Mouse (Mus musculus) intestine, embryonic 15.5 days (tissue): ENCODE measurements at regions not wholly inside any gene's neighbourhood (a gene's known extent, or its start where the extent isn't known, plus 50 kb on each side); places are given as distances from the start of the nearest gene placed in this dataset.
"Not testable (repeated sequence)": the region's sequence is repeated elsewhere in the genome, so short reads cannot be mapped to it uniquely, and the experiment has no call there.

Experiments used
- ATAC-seq: fragments of 200-750 bp; cut with Nextera tagmentation; 2 replicates; pipeline ENCODE4 v1.8.0; 2017; ENCODE audit warnings: moderate TSS enrichment, moderate library complexity
- H3K27ac ChIP-seq: fragments of 300-500 bp; sonication (generic); 2 replicates; pipeline ENCODE4 v1.5.1; 2015; ENCODE audit warnings: mild to moderate bottlenecking, inconsistent platforms
- H3K27me3 ChIP-seq: fragments of 300-500 bp; sonication (generic); replicated peaks from 2 replicates; pipeline ENCODE4 v1.6.1; 2015; ENCODE audit warnings: inconsistent platforms
- H3K36me3 ChIP-seq: fragments of 300-500 bp; sonication (generic); 2 replicates; pipeline ENCODE4 v1.6.1; 2015; ENCODE audit warnings: inconsistent platforms
- H3K4me1 ChIP-seq: fragments of 300-500 bp; sonication (generic); replicated peaks from 2 replicates; pipeline ENCODE4 v1.6.1; 2015; ENCODE audit warnings: inconsistent platforms
- H3K4me2 ChIP-seq: fragments of 300-500 bp; sonication (generic); replicated peaks from 2 replicates; pipeline ENCODE4 v1.6.1; 2015; ENCODE audit warnings: mild to moderate bottlenecking, inconsistent platforms
- H3K4me3 ChIP-seq: fragments of 300-500 bp; sonication (generic); replicated peaks from 2 replicates; pipeline ENCODE4 v1.5.1; 2015; ENCODE audit warnings: inconsistent platforms
- H3K9ac ChIP-seq: fragments of 300-500 bp; sonication (generic); 2 replicates; pipeline ENCODE4 v1.6.1; 2015; ENCODE audit warnings: inconsistent platforms
- H3K9me3 ChIP-seq: fragments of 300-500 bp; sonication (generic); 2 replicates; pipeline ENCODE4 v1.6.1; 2016; ENCODE audit warnings: inconsistent platforms
- WGBS: fragments of 180-500 bp; shearing (Covaris S2); methylation state at CpG from one replicate; pipeline ENCODE4 v1.1.7; 2015; 5-methylcytosine and 5-hydroxymethylcytosine counted together

GRCm38 (mm10) chr10:53459706-53460105 is 80.0 kb upstream of the Cep85l start:
- H3K4me1 ChIP-seq, ATAC-seq: not testable (repeated sequence)
- 70% methylated on average over 1 of the region's 1 CpGs for WGBS

GRCm38 (mm10) chr10:53456027-53456713 is 76.4 kb upstream of the Cep85l start:
- H3K36me3 ChIP-seq = no peaks in the 10 kb centered on the region
- WGBS = 47% methylated on average over 4 of the region's 4 CpGs
- H3K27ac ChIP-seq = no peak overlapping the region
- no peak overlapping the region for H3K9ac ChIP-seq
- no peak overlapping the region for H3K4me3 ChIP-seq
- no peak overlapping the region for H3K4me2 ChIP-seq
- no peaks in the 10 kb centered on the region for H3K9me3 ChIP-seq
- no peaks in the 10 kb centered on the region for H3K27me3 ChIP-seq
- no peak for ATAC-seq
- H3K4me1 ChIP-seq = no peaks in the 10 kb centered on the region

More at GRCm38 (mm10) chr10:53459706-53460105, 80.0 kb upstream of the Cep85l start:
- H3K27ac ChIP-seq, H3K27me3 ChIP-seq, H3K9ac ChIP-seq, H3K4me3 ChIP-seq, H3K4me2 ChIP-seq, H3K36me3 ChIP-seq, H3K9me3 ChIP-seq: not testable (repeated sequence)

GRCm38 (mm10) chr10:53444789-53445188 is 65.0 kb upstream of the Cep85l start:
- H3K27me3 ChIP-seq = no peaks in the 10 kb centered on the region
- H3K27ac ChIP-seq = no peak overlapping the region
- no peak overlapping the region for H3K4me3 ChIP-seq
- H3K4me1 ChIP-seq = no peaks in the 10 kb centered on the region
- ATAC-seq = no peak
- H3K9me3 ChIP-seq = no peaks in the 10 kb centered on the region
- H3K9ac ChIP-seq = no peak overlapping the region
- no peaks in the 10 kb centered on the region for H3K36me3 ChIP-seq
- H3K4me2 ChIP-seq = no peak overlapping the region
- WGBS = 38% methylated on average over 3 of the region's 3 CpGs

GRCm38 (mm10) chr10:53443443-53443842 is 63.7 kb upstream of the Cep85l start:
- 86% methylated on average over 1 of the region's 1 CpGs for WGBS
- H3K9me3 ChIP-seq = no peaks in the 10 kb centered on the region

GRCm38 (mm10) chr10:53442912-53443311 is 63.2 kb upstream of the Cep85l start:
- H3K27ac ChIP-seq = no peak overlapping the region
- WGBS = 98% methylated on average over 14 of the region's 14 CpGs
- no peaks in the 10 kb centered on the region for H3K4me1 ChIP-seq
- no peaks in the 10 kb centered on the region for H3K36me3 ChIP-seq
- no peaks in the 10 kb centered on the region for H3K27me3 ChIP-seq
- no peak overlapping the region for H3K4me2 ChIP-seq
- ATAC-seq = no peak
- no peaks in the 10 kb centered on the region for H3K9me3 ChIP-seq
- no peak overlapping the region for H3K4me3 ChIP-seq
- H3K9ac ChIP-seq = no peak overlapping the region

More at GRCm38 (mm10) chr10:53443443-53443842, 63.7 kb upstream of the Cep85l start:
- no peak overlapping the region for H3K9ac ChIP-seq
- no peak overlapping the region for H3K4me2 ChIP-seq
- H3K4me3 ChIP-seq = no peak overlapping the region
- H3K27me3 ChIP-seq = no peaks in the 10 kb centered on the region
- no peak overlapping the region for H3K27ac ChIP-seq
- no peak for ATAC-seq
- H3K36me3 ChIP-seq = no peaks in the 10 kb centered on the region
- no peaks in the 10 kb centered on the region for H3K4me1 ChIP-seq

GRCm38 (mm10) chr10:53440251-53440650 is 60.5 kb upstream of the Cep85l start:
- Histone ChIP-seq H3K9ac (no peak overlapping the region), H3K4me2 (no peak overlapping the region), H3K9me3 (no peaks in the 10 kb centered on the region), H3K4me3 (no peak overlapping the region), H3K4me1 (peaks cover 4% of the 10 kb centered on the region), H3K36me3 (no peaks in the 10 kb centered on the region), H3K27ac (no peak overlapping the region), H3K27me3 (no peaks in the 10 kb centered on the region)
- no peak for ATAC-seq
- WGBS = 77% methylated on average over 1 of the region's 1 CpGs

GRCm38 (mm10) chr10:53438388-53438787 is 58.6 kb upstream of the Cep85l start:
- WGBS = 70% methylated on average over 4 of the region's 4 CpGs
- ATAC-seq = no peak
- Histone ChIP-seq H3K9me3 (no peaks in the 10 kb centered on the region), H3K27me3 (no peaks in the 10 kb centered on the region), H3K4me2 (no peak overlapping the region), H3K27ac (no peak overlapping the region), H3K4me1 (peaks cover 9% of the 10 kb centered on the region), H3K36me3 (no peaks in the 10 kb centered on the region), H3K9ac (no peak overlapping the region), H3K4me3 (no peak overlapping the region)

- H3K27me3 ChIP-seq = no peaks in the 10 kb centered on the region
- H3K4me2 ChIP-seq = no peak overlapping the region
- no peaks in the 10 kb centered on the region for H3K9me3 ChIP-seq
- peaks cover 9% of the 10 kb centered on the region for H3K4me1 ChIP-seq
- WGBS = 74% methylated on average over 4 of the region's 4 CpGs
- no peak overlapping the region for H3K4me3 ChIP-seq
- no peaks in the 10 kb centered on the region for H3K36me3 ChIP-seq
- no peak overlapping the region for H3K27ac ChIP-seq
- no peak overlapping the region for H3K9ac ChIP-seq
- no peak for ATAC-seq
These were observed 58.0 kb upstream of the Cep85l start for GRCm38 (mm10) chr10:53437724-53438123.

GRCm38 (mm10) chr10:53436023-53436475 is 56.3 kb upstream of the Cep85l start:
- 74% methylated on average over 8 of the region's 8 CpGs for WGBS

GRCm38 (mm10) chr10:53435181-53435874 is 55.6 kb upstream of the Cep85l start:
- Histone ChIP-seq H3K36me3 (no peaks in the 10 kb centered on the region), H3K27me3 (no peaks in the 10 kb centered on the region), H3K4me1 (peaks cover 9% of the 10 kb centered on the region), H3K9ac (no peak overlapping the region), H3K9me3 (no peaks in the 10 kb centered on the region), H3K27ac (peak overlapping the region; percentile 82), H3K4me2 (peak overlapping the region; percentile 19; the same call in 1 of the 2 replicates), H3K4me3 (no peak overlapping the region)
- WGBS = 43% methylated on average over 14 of the region's 14 CpGs
- peak; percentile 48 for ATAC-seq

More at GRCm38 (mm10) chr10:53436023-53436475, 56.3 kb upstream of the Cep85l start:
- no peaks in the 10 kb centered on the region for H3K9me3 ChIP-seq
- H3K27ac ChIP-seq = no peak overlapping the region
- no peaks in the 10 kb centered on the region for H3K36me3 ChIP-seq
- no peak for ATAC-seq
- no peak overlapping the region for H3K4me2 ChIP-seq
- no peaks in the 10 kb centered on the region for H3K27me3 ChIP-seq
- no peak overlapping the region for H3K9ac ChIP-seq
- H3K4me1 ChIP-seq = peaks cover 9% of the 10 kb centered on the region
- no peak overlapping the region for H3K4me3 ChIP-seq

- ATAC-seq = peak; percentile 70
- H3K9me3 ChIP-seq = no peaks in the 10 kb centered on the region
- H3K27ac ChIP-seq = peak overlapping the region; percentile 82
- WGBS = 29% methylated on average over 13 of the region's 13 CpGs
- H3K4me2 ChIP-seq = peak overlapping the region; percentile 19; the same call in 1 of the 2 replicates
- H3K36me3 ChIP-seq = no peaks in the 10 kb centered on the region
- H3K4me3 ChIP-seq = no peak overlapping the region
- H3K9ac ChIP-seq = no peak overlapping the region
- no peaks in the 10 kb centered on the region for H3K27me3 ChIP-seq
- H3K4me1 ChIP-seq = peaks cover 9% of the 10 kb centered on the region
These were observed 54.8 kb upstream of the Cep85l start for GRCm38 (mm10) chr10:53434376-53435171.

GRCm38 (mm10) chr10:53432794-53433193 is 53.0 kb upstream of the Cep85l start:
- Histone ChIP-seq H3K4me2 (no peak overlapping the region), H3K9me3 (no peaks in the 10 kb centered on the region), H3K27me3 (no peaks in the 10 kb centered on the region), H3K36me3 (no peaks in the 10 kb centered on the region), H3K27ac (no peak overlapping the region), H3K4me3 (no peak overlapping the region), H3K9ac (no peak overlapping the region), H3K4me1 (peaks cover 9% of the 10 kb centered on the region)
- no peak for ATAC-seq
- WGBS = 91% methylated on average over 2 of the region's 2 CpGs
